ENCODE assay signal across 11 mouse cellular contexts in genomic region chr6:62162596-62162995, GRCm38 (mm10).
DNase-seq lines count a peak whose midpoint lies in the region; ATAC-seq lines count a peak whose summit lies in the region.
"Had no signal": no experiment of that assay in that cellular context is flagged by ENCODE, and none has a peak within 500 bp of the region (broad histone marks: within the 10 kb centered on the region; RNA-seq: fewer than 3 reads in every experiment).

No protein-coding gene starts in this region.

- intact Hi-C loops in left cerebral cortex, postnatal 4 days (cut with DNase I): no loop called here
- intact Hi-C loops in left cerebral cortex, postnatal 36 days (cut with DNase I): no loop called here

- no peak for DNase-seq in frontal cortex, postnatal 25 days (ENCODE audit: low spot score in 2 of 2)
- DNase-seq in left cerebral cortex, postnatal 4 days: peak; percentile 5
- DNase-seq in left cerebral cortex, postnatal 36 days (ENCODE audit: low spot score in 2 of 2): no peak
- peak; percentile 18 to 21 for DNase-seq in cerebellum, adult 18-20 months
- DNase-seq in cerebellum, postnatal 36 days: peak; percentile 20 to 27
- no peak for DNase-seq in gastrocnemius, postnatal 25 days
- DNase-seq: adrenal gland, adult 2 months; liver, embryonic 13.5 days; lung, postnatal 14 days; thymus, postnatal 25 days had no signal

- ATAC-seq in frontal cortex, adult (ENCODE audit: low TSS enrichment): peak; percentile 83

Comparison
In these comparisons a context has a peak if more than half of its experiments do, and no peak if none do; other contexts are left out.
1. DNase-seq: peak in left cerebral cortex, postnatal 4 days (single experiment), cerebellum, adult 18-20 months (2 of 2) and cerebellum, postnatal 36 days (2 of 2); none in frontal cortex, postnatal 25 days (0 of 2), left cerebral cortex, postnatal 36 days (0 of 2) and gastrocnemius, postnatal 25 days (single experiment).